Mouse (Mus musculus) embryonic facial prominence, embryonic 10.5 days (tissue): ENCODE results near the gene Ankrd11. TPM values are rescaled to one million over a fixed set of nuclear protein-coding genes. Genes with fewer than 3 reads are reported as not detected.

Experiments used
- DNase-seq: peaks from one replicate; pipeline ENCODE4 v3.0.0-alpha.2; 2017; ENCODE audit warnings: low spot score
- H3K27ac ChIP-seq: fragments of 300-500 bp; sonication (generic); replicated peaks from 2 replicates; pipeline ENCODE4 v1.5.1; 2016; ENCODE audit warnings: mild to moderate bottlenecking
- H3K27me3 ChIP-seq: fragments of 300-500 bp; sonication (generic); replicated peaks from 2 replicates; pipeline ENCODE4 v1.6.1; 2016; ENCODE audit warnings: low read depth, mild to moderate bottlenecking; ENCODE audit not compliant: poor library complexity, severe bottlenecking
- H3K36me3 ChIP-seq: fragments of 300-500 bp; sonication (generic); replicated peaks from 2 replicates; pipeline ENCODE4 v1.6.1; 2016; ENCODE audit warnings: mild to moderate bottlenecking, moderate library complexity
- H3K4me1 ChIP-seq: fragments of 300-500 bp; sonication (generic); 2 replicates; pipeline ENCODE4 v1.6.1; 2016
- H3K4me3 ChIP-seq: fragments of 300-500 bp; sonication (generic); 2 replicates; pipeline ENCODE4 v1.5.1; 2016; ENCODE audit warnings: mild to moderate bottlenecking, moderate library complexity
- H3K9me3 ChIP-seq: fragments of 300-500 bp; sonication (generic); 2 replicates; pipeline ENCODE4 v1.6.1; 2016; ENCODE audit warnings: mild to moderate bottlenecking
- WGBS: fragments of 180-500 bp; shearing (Covaris S2); methylation state at CpG from one replicate; pipeline ENCODE4 v1.1.7; 2016; 5-methylcytosine and 5-hydroxymethylcytosine counted together
- polyA plus RNA-seq: library from polyadenylated mRNA; unstranded; fragments of >200 nt; fragmentation: Nextera tagmentation; extraction: Ambion mirVana; gene quantifications from 2 replicates; pipeline ENCODE4 v1.2.1, GENCODE M21; 2016

The Ankrd11 gene
- polyA plus RNA-seq, 1 experiment from 2014 or later: 41.2 TPM

DNA sequence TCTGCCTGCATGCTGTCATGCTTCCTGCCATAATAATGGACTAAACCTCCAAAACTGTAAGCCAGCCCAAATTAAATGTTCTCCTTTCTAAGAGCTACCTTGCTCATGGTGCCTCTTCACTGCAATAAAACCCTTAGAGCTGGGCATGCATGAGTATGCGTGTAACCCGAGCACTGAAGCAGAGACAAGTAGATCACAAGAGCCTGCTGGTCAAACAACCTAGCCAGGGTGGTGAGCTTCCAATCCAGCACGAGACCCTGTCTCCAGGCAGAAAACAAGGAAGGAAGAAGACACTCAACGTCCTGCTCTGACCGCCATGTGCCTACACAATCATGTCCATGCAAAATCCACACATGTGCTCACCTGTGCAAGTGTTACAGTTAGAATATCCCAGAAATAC, 50.7 kb downstream of the Ankrd11 start:
- no peak for DNase-seq
- Histone ChIP-seq H3K27me3 (no peaks in the 10 kb centered on the region), H3K9me3 (no peaks in the 10 kb centered on the region), H3K36me3 (peaks cover 4% of the 10 kb centered on the region; the same call in 1 of the 2 replicates), H3K27ac (no peak overlapping the region), H3K4me3 (no peak overlapping the region), H3K4me1 (peaks cover 19% of the 10 kb centered on the region)
- 86% methylated on average over 5 of the region's 5 CpGs for WGBS

- Histone ChIP-seq H3K36me3 (no peaks in the 10 kb centered on the region), H3K27ac (no peak overlapping the region), H3K4me1 (peaks cover 22% of the 10 kb centered on the region), H3K4me3 (no peak overlapping the region), H3K27me3 (no peaks in the 10 kb centered on the region), H3K9me3 (no peaks in the 10 kb centered on the region)
- WGBS: 89% methylated on average over 2 of the region's 2 CpGs
- DNase-seq: no peak
Observed at GRCm38 (mm10) chr8:122989976-122990375, 52.1 kb downstream of the Ankrd11 start.

GRCm38 (mm10) chr8:122988955-122989354, 53.1 kb downstream of the Ankrd11 start:
- 89% methylated on average over 3 of the region's 3 CpGs for WGBS
- H3K4me1 ChIP-seq: peaks cover 22% of the 10 kb centered on the region
- H3K9me3 ChIP-seq: no peaks in the 10 kb centered on the region
- no peak for DNase-seq
- no peak overlapping the region for H3K4me3 ChIP-seq
- H3K27me3 ChIP-seq: no peaks in the 10 kb centered on the region
- H3K36me3 ChIP-seq: no peaks in the 10 kb centered on the region
- no peak overlapping the region for H3K27ac ChIP-seq

- no peak overlapping the region for H3K27ac ChIP-seq
- no peaks in the 10 kb centered on the region for H3K36me3 ChIP-seq
- no peak overlapping the region for H3K4me3 ChIP-seq
- no peaks in the 10 kb centered on the region for H3K9me3 ChIP-seq
- WGBS: 72% methylated on average over 2 of the region's 2 CpGs
- no peak for DNase-seq
- peaks cover 17% of the 10 kb centered on the region for H3K4me1 ChIP-seq
- no peaks in the 10 kb centered on the region for H3K27me3 ChIP-seq
Observed at GRCm38 (mm10) chr8:122987255-122987654, 54.8 kb downstream of the Ankrd11 start.

DNA sequence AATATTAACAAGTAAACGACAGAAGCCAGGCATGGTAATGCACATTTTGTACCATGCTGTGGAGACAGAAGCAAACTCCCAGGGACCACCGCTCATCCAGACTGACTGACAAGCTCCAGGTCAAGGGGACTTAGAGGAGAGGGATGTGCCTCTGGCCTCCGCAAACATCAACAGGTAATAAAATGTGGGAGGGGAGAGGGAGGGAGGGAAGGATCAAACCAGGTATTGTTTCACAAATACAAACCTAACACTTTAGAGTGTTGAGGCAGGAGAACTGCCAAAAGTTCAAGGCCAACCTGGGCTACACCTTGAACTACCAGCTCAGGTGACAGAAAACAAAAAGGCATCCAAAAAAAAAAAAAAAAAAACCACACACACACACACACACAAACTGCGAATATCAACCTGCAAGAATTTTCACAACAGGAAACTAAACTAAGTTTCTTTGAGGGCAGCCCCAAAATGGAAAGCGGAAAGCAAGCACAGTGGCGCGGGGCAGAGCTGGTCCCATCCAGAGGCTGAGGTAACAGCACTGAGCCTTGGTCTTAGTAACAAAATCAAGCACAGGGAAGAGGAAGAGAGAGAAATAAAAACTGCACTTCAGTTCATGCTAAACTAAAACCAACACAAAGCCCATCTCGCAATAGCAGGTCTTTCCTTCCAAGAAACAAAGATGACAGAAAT, 55.4 kb downstream of the Ankrd11 start:
- Histone ChIP-seq H3K4me1 (peaks cover 11% of the 10 kb centered on the region), H3K36me3 (no peaks in the 10 kb centered on the region), H3K4me3 (no peak overlapping the region), H3K27ac (no peak overlapping the region), H3K9me3 (no peaks in the 10 kb centered on the region), H3K27me3 (no peaks in the 10 kb centered on the region)
- WGBS: 91% methylated on average over 8 of the region's 8 CpGs
- DNase-seq: no peak

DNA sequence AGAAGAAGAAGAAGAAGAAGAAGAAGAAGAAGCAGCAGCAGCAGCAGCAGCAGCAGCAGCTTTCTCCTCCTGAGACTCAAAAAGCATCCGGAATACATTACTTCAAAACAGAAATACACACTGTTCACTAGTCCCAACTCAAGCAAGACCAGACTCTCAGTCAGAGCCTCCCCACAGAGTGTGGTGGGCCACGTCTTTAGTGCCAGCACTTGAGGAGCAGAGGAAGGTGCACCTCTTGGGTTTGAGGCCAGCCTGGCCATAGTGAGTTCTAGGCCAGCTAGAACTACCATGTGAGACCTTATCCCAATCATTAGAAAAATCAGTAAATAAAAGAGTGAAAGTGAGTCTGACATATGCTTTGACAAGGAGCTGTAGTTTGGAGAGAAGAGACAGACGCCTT, 57.9 kb downstream of the Ankrd11 start:
- WGBS: 90% methylated on average over 3 of the region's 3 CpGs
- Histone ChIP-seq H3K36me3 (no peaks in the 10 kb centered on the region), H3K9me3 (no peaks in the 10 kb centered on the region), H3K27me3 (no peaks in the 10 kb centered on the region), H3K4me1 (peaks cover 18% of the 10 kb centered on the region), H3K27ac (no peak overlapping the region), H3K4me3 (no peak overlapping the region)
- DNase-seq: no peak

- no peak overlapping the region for H3K27ac ChIP-seq
- DNase-seq: no peak
- H3K4me3 ChIP-seq: no peak overlapping the region
- 94% methylated on average over 19 of the region's 19 CpGs for WGBS
- H3K27me3 ChIP-seq: no peaks in the 10 kb centered on the region
- H3K4me1 ChIP-seq: peaks cover 18% of the 10 kb centered on the region
- H3K36me3 ChIP-seq: no peaks in the 10 kb centered on the region
- H3K9me3 ChIP-seq: no peaks in the 10 kb centered on the region
Observed at GRCm38 (mm10) chr8:122983178-122983942, 58.7 kb downstream of the Ankrd11 start.

GRCm38 (mm10) chr8:122981646-122982045, 60.4 kb downstream of the Ankrd11 start:
- 88% methylated on average over 5 of the region's 5 CpGs for WGBS
- H3K9me3 ChIP-seq: no peaks in the 10 kb centered on the region
- peaks cover 14% of the 10 kb centered on the region for H3K4me1 ChIP-seq
- H3K4me3 ChIP-seq: no peak overlapping the region
- no peak for DNase-seq
- no peaks in the 10 kb centered on the region for H3K27me3 ChIP-seq
- H3K27ac ChIP-seq: no peak overlapping the region
- H3K36me3 ChIP-seq: no peaks in the 10 kb centered on the region

- H3K27ac ChIP-seq: no peak overlapping the region
- H3K4me1 ChIP-seq: peaks cover 11% of the 10 kb centered on the region; the same call in 1 of the 2 replicates
- no peaks in the 10 kb centered on the region for H3K27me3 ChIP-seq
- no peak overlapping the region for H3K4me3 ChIP-seq
- WGBS: 87% methylated on average over 10 of the region's 10 CpGs
- no peaks in the 10 kb centered on the region for H3K36me3 ChIP-seq
- H3K9me3 ChIP-seq: no peaks in the 10 kb centered on the region
- DNase-seq: no peak
Observed at GRCm38 (mm10) chr8:122979865-122980509, 62.1 kb downstream of the Ankrd11 start.

GRCm38 (mm10) chr8:122979424-122979823, 62.7 kb downstream of the Ankrd11 start:
- Histone ChIP-seq H3K36me3 (peaks cover 3% of the 10 kb centered on the region), H3K4me1 (peaks cover 11% of the 10 kb centered on the region; the same call in 1 of the 2 replicates), H3K27ac (no peak overlapping the region), H3K9me3 (no peaks in the 10 kb centered on the region), H3K4me3 (no peak overlapping the region), H3K27me3 (no peaks in the 10 kb centered on the region)
- no peak for DNase-seq
- WGBS: 88% methylated on average over 3 of the region's 3 CpGs

DNA sequence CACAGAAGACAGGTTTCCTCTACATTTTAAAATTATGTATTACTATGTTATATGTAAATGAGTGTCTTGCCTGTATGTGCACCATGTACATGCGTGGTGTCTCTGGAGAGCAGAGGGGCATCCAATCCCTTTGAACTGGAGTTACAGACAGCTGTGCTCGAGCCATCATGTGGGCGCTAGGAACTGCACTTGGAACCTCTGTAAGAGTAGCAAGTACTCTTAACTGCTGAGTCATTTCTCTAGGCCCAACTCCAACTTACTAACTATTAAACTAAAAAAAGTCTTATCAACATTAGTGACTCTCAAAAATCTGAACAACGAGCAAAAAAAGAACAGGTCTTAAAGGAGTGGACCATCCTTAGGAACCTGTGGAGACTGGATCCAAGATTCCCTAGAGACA, 66.0 kb downstream of the Ankrd11 start:
- H3K27ac ChIP-seq: no peak overlapping the region
- no peak overlapping the region for H3K4me3 ChIP-seq
- 0 out of 2 replicates have a peak, but pooled peaks cover 6% of the 10 kb centered on the region for H3K4me1 ChIP-seq
- no peak for DNase-seq
- no peaks in the 10 kb centered on the region for H3K27me3 ChIP-seq
- H3K36me3 ChIP-seq: peaks cover 32% of the 10 kb centered on the region
- H3K9me3 ChIP-seq: no peaks in the 10 kb centered on the region
- WGBS: 97% methylated on average over 4 of the region's 4 CpGs

DNA sequence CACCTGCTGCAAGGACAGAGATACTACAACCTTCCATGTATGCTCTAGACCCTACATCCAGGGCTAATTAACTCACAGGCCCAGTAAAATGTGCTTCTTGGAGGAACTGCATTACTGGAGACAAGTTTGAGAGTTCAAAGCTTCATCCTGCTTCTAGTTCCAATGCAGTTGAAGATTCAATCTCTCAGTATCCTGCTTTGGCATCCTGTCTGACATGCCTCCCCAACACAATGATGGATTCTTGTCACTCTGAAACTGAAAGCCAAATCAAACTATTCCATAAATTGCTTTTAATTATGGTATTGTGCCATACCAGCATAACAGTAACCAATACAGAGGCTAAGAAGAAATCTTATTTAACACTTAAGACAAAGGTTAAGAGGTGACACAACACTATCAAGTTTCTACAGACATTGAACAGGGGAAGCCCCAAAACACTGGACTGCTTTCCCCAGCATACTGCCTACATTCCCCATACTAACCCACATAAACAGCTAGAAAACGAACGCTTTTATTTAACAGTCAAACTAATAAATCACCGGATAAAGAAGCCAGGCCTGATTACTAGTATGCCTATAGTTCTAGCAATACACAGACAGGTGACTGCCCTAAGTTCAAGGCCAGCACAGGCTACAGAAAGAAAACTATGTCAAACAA, 72.0 kb downstream of the Ankrd11 start:
- H3K9me3 ChIP-seq: no peaks in the 10 kb centered on the region
- peaks cover 75% of the 10 kb centered on the region for H3K36me3 ChIP-seq
- H3K4me1 ChIP-seq: no peaks in the 10 kb centered on the region
- no peak overlapping the region for H3K4me3 ChIP-seq
- no peak for DNase-seq
- no peak overlapping the region for H3K27ac ChIP-seq
- 96% methylated on average over 3 of the region's 3 CpGs for WGBS
- no peaks in the 10 kb centered on the region for H3K27me3 ChIP-seq
